Mouse (Mus musculus) activated CD4-positive, CD25-positive, alpha-beta regulatory T cell, adult 4 months (primary cell): Measurements from ENCODE around the gene Gtpbp2. TPM values are rescaled to one million over a fixed set of nuclear protein-coding genes. Genes with fewer than 3 reads are reported as not detected.

Experiments
- ATAC-seq: one replicate; pipeline ENCODE4 v1.8.0; 2017
- polyA plus RNA-seq, 2 experiments: library from polyadenylated mRNA; unstranded; fragments of 100-300 nt; shearing (Covaris generic); gene quantifications; one replicate each; pipeline ENCODE4 v1.2.1; 2017

The Gtpbp2 gene
- polyA plus RNA-seq = 10 to 100 TPM; 39.6 to 55.7 TPM

DNA sequence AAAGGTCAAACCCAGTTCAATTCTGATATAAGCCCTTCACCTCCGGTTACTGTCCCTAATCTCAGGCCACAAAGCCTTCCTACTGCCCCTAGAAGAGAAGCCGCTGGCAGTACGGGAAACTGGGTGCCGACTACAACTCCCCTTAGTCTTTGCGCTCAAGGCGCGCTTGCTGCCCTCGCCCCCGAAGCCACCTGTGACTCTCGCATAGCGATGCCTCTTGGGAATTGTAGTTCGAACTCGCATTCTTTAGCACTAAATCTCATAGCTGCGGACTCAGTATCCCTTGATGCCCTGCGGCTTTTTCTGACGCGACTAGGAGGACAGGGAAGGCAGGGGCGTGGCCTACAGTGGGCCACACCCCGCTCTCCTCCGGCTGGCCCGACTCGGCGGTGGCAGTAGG is at the start of gene Gtpbp2:
TSS of gene Gtpbp2 (plus strand) at position 347 of the 400 bp plus-strand sequence.
- peak; percentile 86 for ATAC-seq

DNA sequence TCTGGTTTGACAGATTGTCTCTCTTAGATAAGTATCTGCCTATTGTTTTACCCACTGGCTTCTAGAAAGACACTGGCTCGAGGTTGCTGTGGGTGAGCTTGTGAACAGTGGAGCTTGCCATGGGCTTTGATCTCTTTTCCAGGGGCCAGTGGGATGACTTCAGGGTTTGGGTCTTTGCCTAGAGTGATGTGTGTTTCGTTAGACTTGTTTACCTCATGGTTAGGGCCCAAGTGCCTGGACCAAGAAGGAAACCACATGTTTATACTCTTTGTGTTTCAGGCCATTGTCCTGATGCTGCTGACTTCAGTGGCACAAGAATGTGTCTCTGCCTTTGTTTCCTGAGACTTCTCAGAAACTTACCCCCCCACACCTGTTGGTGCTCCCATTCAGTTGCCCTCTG is 45.3 kb upstream of the Gtpbp2 start:
- no peak for ATAC-seq

DNA sequence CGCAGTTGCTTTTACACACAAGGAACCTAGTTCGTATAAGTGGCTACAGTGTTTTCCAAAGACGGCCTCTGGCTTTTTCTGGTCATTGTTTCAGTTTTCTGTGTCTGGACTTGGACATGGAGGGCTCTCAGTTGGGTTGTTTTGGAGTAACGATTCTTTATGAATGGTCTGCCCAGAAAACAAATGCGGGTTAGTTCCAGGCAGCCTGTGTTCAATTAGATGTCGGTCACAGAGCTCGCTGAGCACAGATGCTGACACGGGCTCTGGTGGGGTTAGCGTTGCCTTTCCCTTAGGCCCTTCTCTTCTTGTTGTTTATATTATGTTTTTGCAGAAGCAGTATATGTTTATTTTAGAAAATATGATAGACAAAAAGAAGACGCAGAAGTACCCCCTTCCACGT is 44.7 kb upstream of the Gtpbp2 start:
- ATAC-seq = no peak

DNA sequence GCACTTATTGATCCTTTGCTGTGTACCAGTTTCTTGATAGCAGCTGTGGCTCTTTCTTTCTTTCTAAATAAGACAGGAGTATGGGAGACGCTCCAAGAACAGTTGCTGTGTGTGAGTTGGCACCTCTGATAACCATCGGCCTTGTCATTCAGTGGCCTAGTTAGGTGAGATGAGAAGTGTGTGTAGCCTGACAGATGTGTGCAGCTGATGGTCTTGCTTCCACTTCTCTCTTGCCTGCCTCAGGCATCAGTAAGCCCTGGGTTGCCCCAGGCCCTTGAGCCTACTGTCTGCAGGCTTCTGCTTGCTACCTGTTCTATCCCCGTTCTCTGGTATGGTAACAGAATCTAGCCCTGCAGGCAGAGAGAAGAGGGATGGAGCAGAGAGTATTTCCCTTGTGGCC is 44.0 kb upstream of the Gtpbp2 start:
- no peak for ATAC-seq

DNA sequence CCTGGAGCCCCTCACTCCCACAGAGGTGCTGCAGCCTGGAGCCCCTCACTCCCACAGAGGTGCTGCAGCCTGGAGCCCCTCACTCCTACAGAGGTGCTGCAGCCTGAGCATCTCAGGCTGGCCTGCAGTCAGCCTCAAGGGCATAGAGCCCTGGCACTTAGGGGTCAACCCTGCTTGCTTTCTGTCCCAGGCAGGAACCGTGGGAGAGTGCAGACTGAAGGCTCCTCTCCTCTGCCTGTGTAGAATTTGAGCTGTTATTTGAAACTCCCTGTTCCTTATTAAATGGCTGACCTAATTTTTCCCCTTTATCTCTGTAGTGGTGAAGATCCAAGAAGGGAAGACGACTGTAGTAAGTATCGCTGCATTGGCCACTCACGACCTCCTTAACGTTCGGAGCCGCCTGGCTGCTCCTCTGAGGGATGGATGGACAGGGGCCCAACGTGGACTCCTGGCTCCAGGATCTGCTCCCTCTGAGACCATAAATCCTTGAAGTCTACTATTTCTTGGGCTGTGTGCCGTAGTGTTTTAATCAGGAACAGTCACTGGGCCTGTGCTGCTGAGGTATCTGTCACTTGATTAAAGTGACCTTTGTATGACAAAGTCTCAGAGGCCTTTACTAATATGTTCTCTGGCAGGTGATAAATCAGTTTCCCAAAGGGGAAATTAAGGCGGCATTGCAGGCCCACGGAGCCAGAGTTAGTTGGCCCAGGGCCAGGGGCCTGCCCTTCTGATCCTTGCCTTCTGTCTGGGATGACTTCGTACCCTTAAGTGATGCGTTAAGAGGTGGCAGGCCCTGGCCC is 43.0 kb upstream of the Gtpbp2 start:
- no peak for ATAC-seq

DNA sequence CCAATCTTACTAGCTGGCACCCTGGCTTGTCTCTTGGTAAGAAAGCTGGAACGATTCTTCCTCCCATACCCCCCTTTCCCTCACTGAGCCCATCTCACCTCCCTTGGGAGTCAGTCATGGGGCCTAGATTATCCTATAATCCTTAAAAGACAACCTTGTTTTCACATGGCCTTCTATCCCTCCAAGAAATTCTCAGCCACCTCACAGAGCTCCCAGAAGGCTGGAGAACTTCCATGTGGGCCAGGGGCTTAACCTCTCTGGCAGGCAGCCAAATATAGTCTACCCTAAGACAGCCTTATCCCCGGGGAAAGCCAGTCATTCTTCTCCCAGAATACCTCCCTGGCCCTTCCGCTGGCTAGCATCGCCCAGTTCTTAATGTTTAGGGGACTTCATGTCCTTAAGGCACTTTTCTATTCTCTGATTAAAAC is 42.4 kb upstream of the Gtpbp2 start:
- no peak for ATAC-seq

DNA sequence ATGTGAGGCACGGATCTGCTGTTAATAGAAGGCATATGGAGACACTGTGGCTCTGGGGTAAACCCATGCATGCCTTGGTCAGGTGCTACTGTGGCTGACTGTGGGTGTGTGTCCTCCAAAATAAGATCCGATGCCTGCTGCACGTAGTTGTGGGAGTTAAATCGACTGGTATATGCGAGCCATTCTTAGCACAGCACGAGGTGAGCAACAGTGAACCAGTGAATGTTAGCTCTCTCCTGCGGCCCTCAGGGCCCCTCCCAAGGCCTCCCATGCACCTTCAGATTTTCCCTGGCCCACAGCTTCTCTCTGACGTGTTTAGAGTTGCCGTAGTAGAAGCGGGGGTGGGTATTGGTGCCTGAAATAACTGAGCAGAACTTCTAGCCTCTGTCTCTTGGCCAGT is 41.2 kb upstream of the Gtpbp2 start:
- no peak for ATAC-seq

DNA sequence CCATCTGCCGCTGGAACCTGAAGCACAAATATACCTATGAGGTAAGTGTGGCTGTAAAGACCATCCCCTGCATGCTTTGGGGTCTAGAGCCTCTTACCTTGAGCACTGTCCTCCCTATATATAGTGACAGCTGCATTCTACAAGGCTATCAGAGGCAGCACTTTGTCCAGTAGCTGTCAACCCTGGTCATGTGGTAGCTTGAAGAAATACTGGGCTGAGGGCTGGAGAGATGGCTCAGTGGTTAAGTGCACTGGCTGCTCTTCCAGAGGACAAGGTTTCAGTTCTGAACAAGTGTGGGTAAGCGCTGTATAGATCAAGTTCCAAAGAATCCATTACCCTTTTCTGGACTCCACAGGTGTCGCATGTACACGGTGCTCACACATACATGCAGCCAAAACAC is 38.0 kb upstream of the Gtpbp2 start:
- ATAC-seq = no peak

DNA sequence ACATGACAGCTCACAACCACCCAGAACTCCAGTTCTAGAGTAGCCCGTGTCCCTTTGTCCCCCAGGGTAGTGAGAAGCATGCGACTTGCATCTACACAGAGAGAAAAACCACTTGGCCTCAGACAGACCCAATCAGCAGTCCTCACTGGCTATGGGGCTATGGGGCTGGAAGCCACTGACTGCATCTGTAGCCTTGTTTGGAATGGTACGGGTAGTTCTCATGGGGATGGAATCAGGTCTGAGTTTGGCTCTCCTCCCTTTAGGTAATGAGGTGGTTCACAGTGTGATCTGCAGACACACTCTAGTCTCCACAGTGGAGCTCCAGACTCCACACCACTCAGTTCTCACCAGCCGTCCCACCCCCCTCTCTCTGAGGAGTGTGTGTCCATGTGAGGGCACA is 37.5 kb upstream of the Gtpbp2 start:
- ATAC-seq = no peak

DNA sequence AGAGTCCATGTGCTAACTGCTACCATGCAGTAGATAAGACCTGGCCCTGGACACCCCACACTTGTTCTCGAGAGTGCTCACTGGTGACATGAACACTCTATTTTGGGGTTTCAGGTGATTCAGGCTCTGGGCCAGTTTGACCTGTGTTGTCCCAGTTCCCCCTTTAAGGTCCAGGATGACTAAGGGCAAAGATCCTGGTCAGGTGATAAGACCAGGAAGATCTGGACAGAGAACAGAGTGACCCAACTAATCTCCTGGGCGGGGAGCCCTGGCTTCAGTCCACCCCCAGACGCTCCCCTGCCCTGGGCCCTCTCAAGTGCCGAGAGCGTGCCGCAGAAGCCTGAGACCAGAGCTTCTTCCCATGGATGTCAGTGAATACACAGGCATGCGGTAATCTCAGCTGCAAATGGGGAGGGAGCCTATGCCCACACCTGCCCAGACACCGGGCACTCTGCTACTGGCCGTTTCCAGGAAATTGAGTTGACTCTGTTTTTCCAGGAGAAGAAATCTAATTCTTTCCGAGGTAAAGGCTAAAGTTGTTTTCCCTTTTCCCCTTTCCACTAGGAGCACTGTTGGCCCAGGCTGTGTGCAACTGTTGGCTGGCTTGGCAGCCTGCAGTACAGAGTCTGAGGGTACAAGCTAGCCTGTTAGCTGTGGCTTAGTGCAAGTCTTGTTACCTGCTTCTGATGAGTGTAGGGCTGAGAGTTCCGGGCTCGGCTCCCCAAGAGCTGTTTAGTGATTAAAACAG is 36.7 kb upstream of the Gtpbp2 start:
- ATAC-seq = no peak

DNA sequence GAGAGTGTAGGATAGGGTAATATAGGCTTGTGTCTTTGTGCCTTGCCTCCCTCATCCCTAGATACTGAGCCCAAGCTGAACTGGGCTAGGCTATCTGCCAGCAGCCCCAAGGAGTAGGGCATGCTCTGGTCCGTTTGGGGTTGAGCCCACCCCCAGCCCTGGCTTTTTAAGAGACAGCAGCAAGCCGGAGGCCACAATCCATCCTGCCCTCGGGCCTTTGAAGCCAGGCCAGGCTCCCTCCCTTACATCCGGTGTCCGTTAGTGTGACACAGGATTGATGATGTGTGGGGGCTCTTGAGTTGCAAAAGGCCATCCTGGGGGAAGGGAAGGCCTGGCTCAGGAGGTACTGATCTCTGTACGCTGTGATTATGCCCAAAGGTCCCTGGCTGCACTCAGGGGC is 34.2 kb upstream of the Gtpbp2 start:
- no peak for ATAC-seq

DNA sequence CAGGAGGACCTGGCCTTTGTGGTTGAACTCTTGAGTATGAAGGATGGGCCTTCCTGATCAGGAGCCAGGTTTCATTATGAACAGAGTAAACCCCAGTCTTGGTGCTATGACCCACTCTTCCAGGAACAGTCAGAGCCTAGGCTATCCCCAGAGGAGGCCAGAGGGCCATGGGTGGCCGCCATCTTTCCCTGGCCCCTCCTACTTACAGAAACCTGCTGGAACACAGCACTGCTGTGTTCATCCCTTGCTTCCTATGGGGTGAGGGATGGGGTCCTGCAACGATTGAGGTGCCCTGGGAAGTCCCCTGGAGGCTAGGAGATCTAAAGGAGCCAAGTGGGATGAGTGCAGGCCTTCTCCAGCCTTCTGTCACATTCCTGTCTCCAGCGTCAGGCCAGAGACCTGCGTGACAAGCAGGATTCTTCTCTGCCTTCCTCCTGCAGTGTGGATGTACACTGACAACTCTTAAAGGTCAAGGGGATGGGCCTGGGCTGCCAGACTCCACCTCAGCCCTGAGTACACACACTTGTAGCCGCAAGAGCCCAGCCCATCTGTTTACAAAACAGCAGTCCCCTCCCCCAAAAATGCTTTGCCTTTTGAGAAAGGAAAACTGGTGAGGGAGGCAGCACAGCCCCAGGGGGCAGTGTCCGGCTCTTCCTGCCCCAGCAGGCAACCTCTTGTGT is 32.9 kb upstream of the Gtpbp2 start:
- ATAC-seq = no peak

DNA sequence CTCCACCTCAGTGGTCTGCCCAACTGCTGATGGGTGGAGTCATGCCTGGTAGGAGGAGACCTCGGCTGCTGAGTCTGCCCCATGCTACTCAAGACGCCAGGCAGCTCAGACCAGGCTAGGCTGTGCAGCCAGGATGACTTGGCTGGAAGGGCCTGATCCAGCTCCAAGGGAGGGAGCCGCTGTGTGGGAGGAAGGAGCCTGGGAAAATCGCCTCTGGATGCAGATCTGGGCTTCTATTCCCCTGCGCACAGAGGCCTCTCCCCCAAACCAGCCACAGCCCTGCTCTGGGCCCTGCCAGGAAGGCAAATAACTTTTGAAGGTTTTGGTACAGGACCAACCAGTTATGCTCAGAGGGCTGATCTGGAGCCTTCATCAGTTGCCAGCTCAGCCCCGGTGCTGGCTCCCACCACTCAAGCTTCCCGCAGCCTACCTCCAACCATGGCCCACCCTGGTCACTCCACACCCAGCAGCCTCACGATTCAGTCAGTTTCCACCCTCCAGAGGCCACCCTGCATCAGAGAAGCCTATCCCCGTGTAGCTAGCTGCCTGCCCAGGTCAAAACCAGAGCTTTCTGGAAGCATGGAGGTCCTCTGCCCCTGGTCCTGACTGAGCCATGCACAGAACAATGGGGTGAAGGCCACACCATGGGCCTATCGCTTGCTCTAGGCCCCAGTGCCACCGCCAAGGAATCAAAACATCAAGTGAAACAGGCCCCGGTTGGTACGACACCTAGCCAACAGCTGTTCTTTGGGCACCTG is 30.9 kb upstream of the Gtpbp2 start:
- ATAC-seq = no peak

DNA sequence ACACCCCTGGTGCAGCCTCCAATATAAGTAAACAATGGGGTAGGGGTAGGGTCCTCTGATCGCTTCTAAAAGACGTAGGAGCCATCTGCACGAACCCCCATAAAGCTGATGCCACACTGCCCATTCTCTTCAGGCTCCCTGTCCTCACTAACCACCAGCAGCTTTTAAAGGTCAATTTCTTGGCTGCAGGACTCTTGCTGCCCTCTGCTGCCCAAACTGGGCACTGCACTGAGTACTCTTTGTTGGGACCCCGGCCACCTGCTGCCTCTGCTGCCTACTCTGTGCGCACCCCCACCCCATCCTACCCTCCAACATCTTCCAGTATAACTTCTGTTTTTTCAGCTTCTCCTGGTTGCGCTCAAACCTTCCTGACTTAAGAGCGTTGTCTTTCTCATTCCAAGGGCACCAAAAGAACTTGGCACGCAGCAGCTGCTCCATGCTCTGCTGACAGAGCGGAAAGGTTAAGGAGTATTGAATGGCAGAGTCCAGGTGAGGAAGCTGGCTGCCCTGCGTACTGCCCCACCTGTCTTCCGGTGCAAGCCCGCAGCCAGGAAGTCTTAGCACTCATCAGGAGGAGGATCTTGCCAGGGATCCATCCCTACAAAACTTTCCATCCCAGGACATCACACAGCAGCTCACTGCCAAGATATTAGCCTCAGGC is 28.6 kb upstream of the Gtpbp2 start:
- peak; percentile 65 for ATAC-seq

DNA sequence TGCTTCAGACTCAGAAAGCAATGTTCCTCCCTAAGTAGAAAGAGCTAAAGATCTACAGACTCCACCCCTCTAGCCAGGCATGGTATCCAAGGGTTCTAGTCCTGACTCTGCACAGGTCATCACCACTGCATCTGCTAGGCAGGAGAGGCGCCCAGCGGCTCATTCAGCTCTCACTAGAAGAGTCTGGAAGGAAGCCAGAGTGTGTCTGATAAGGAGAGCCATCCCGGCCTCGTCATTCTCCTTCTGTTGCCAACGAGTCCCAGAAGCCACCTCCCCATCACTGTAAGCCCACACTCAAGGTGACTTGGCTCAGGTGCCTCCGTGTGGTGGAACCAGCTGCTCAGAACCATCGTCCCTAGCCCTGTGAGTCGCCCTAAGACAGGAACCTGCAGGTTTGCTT is 28.0 kb upstream of the Gtpbp2 start:
- no peak for ATAC-seq

DNA sequence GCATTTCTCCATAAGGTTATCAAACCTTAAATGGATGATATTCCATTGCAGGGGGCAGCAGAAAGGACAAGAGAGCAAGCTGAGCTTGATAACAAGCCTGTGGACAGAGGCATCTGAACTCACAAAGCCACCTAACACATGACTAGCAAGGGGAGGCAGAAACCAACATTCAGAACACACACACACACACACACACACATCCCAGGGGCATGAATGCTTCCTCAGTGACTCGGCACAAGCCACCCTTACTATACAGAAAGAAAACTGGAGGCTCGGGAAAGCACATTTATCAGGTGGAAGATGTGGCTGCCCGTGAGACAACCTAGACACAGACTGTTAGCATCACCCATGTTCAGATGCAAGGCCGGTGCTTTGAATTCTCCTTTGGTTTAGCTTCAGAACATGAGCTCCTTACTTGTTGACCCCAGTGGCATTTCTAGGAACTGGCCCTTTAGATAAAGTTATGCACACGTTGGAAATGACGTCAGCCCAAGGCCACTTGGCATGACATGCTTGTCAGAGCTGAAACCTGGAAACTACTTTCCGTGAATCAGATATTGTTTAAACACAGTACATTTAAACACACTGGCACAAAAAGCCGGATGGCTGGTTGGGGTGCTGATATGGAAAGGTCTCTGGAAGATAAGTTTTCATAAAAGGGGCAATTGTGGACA is 22.1 kb upstream of the Gtpbp2 start:
- ATAC-seq = no peak

DNA sequence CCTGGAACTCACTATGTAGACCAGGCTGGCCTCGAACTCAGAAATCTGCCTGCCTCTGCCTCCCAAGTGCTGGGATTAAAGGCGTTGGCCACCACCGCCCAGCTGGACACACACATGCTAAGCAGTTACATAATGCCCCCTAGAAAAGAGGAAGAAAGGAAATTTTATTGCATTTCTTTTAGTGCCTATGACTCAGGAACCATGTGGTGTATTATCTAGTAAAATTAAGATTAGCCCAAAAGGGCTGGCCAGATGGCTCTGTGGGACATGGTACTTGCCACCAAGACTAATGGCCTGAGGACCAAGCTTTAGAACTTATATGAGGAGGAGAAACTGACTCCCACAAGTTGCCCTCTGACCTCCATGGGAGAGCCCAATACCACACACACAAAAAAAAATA is 21.0 kb upstream of the Gtpbp2 start:
- ATAC-seq = no peak

DNA sequence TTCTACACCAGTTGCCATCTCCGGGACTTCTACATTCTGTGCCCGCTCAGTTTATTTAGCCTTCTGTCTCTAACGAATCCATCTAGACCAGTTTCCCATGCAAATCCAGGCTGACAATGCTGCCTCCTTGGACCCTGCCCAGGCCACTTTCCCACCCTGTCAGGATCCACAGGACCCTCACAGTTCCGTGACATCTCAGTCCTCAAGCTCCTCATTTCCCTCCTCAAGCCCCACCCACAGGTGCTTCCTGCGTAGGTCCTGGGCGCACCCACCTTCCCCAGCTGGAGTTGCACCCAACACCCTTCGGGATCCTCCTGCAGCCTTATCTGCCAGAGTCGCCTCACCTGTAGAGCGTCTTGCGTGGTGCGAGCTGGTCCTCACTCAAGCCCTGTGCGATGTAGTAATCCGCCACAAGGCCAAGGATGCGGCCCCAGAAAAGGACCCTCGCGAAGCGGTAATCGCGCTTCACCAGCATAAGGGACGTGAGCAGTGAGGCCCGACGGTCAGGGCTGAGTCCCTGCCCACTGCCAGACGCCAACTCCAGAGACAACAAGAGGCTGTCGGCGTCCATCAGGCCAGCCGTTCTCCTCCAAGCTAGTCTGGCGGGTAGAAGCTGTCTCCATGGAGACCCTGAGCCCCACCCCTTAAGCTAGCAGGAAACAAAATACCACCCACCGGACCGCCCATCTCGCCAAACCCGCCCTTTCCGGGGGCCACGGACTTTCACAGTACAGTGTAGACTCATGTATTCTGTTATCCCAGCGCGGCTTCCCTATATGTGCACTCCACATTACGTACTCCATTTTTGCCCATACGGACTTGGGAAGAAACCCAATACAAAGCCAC is 17.0 kb upstream of the Gtpbp2 start, which contains the start of gene Rsph9:
TSS of gene Rsph9 (minus strand) at position 639 of the 846 bp plus-strand sequence.
- peak; percentile 98 for ATAC-seq

DNA sequence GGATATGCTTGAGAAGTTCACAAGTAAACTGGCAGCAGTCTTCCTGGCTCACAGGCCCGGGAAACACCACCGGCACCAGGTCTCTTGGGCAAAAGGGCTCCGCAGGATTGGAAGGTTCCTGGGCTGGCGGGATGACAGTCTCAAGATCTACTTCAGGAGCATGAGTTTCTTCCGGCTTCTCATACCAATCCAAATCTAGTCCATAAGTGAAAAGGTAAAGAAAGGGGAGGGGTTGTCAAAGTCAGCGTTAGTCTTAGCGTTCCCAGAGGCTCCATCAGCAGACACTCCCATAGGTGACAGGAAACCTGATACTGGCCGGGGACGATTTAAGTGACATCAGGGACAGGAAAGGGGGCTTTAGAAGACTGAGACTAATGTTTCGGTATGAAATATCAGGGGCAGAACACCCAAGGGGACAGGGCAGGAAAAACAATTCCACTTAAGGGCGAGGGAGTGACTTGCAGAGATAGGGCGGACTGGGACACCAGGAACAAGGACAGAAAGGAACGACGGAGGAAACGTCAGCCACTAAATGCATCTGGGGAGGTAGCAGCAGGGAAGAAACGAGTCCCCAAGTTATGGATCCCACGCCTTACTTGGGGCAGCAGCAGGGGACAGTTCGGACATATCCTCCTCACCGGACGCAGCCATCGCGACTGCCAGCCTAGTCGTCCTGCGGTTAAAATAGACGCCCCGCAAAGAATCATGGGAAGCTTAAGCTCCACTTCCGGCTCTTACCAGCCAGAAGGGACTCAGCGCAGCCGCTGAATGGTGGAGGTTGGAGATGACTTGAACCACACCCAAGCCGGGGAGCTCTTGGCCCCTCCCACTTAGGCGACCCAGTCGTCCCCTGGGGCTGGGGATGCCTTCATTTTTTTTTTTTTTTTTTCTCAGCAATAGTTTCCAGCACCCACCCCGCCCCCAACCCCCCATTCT is 7.7 kb upstream of the Gtpbp2 start, which contains the start of gene Mad2l1bp:
TSS of gene Mad2l1bp (minus strand) at position 707 of the 936 bp plus-strand sequence.
- peak; percentile 96 for ATAC-seq
